Mouse (Mus musculus) MEL (cell line): ENCODE measurements around the gene Ilf2. TPM values are rescaled to one million over a fixed set of nuclear protein-coding genes. Genes with fewer than 3 reads are reported as not detected.

ENCODE experiments used
- polyA plus RNA-seq, 2 experiments: library from polyadenylated mRNA; stranded (reverse) in 1 of 2; unstranded in 1 of 2; fragments of >175 nt in 1 of 2; fragments of >200 nt in 1 of 2; gene quantifications; 2 replicates each; pipeline versions ENCODE4 v1.2.1 to v1.2.4; 2012; ENCODE audit warnings: low replicate concordance in 2 of 2, low read depth in 1 of 2; ENCODE audit not compliant: insufficient read length in 2 of 2, insufficient read depth in 1 of 2, missing spikeins in 1 of 2
- total RNA-seq: library from RNA; depleted of rRNA; stranded (reverse); fragments of 300-350 nt; gene quantifications from 2 replicates; pipeline ENCODE4 v1.2.3, GENCODE M21; 2012; rRNA removed

Ilf2 gene
- total and polyA plus RNA-seq, 3 experiments: 107 to 223 (median 175) TPM

Other genes with a start within 250 kb of the Ilf2 start
- 76.0 and 107 TPM in 2 replicates for gene Jtb, start 244.5 kb upstream of the Ilf2 start, total RNA-seq
- 100 to 1,000 TPM in 1 of 2 experiments, not detected in 1; 103 TPM for gene Jtb, start 244.5 kb upstream of the Ilf2 start, polyA plus RNA-seq
- 0.08 TPM in 1 of 2 replicates, not detected in the other for gene Creb3l4, start 232.6 kb upstream of the Ilf2 start, total RNA-seq
- gene Creb3l4, start 232.6 kb upstream of the Ilf2 start, polyA plus RNA-seq: under 1 TPM in 1 of 2 experiments, not detected in 1; 0.07 TPM
- 47.2 and 58.5 TPM in 2 replicates for gene Slc39a1, start 228.0 kb upstream of the Ilf2 start, total RNA-seq
- gene Slc39a1, start 228.0 kb upstream of the Ilf2 start, polyA plus RNA-seq: 10 to 100 TPM; 61.7 to 80.5 TPM
- gene Crtc2, start 222.0 kb upstream of the Ilf2 start, total RNA-seq: 7.1 and 7.6 TPM in 2 replicates
- 10 to 100 TPM in 1 of 2 experiments, not detected in 1; 66.9 TPM for gene Crtc2, start 222.0 kb upstream of the Ilf2 start, polyA plus RNA-seq
- 10.3 and 11.6 TPM in 2 replicates for gene Dennd4b, start 210.9 kb upstream of the Ilf2 start, total RNA-seq
- gene Dennd4b, start 210.9 kb upstream of the Ilf2 start, polyA plus RNA-seq: 10 to 100 TPM in 1 of 2 experiments, not detected in 1; 27.1 TPM
- 9.1 and 12.3 TPM in 2 replicates for gene Gatad2b, start 182.9 kb upstream of the Ilf2 start, total RNA-seq
- gene Gatad2b, start 182.9 kb upstream of the Ilf2 start, polyA plus RNA-seq: 10 to 100 TPM in 1 of 2 experiments, not detected in 1; 37.6 TPM
- 1.4 and 1.9 TPM in 2 replicates for gene Slc27a3, start 86.2 kb upstream of the Ilf2 start, total RNA-seq
- gene Slc27a3, start 86.2 kb upstream of the Ilf2 start, polyA plus RNA-seq: 1 to 10 TPM in 1 of 2 experiments, not detected in 1; 2.8 TPM
- gene Ints3, start 42.5 kb upstream of the Ilf2 start, total RNA-seq: 55.9 and 58.5 TPM in 2 replicates
- gene Ints3, start 42.5 kb upstream of the Ilf2 start, polyA plus RNA-seq: 100 to 1,000 TPM; 101 to 115 TPM
- gene Npr1, start 10.3 kb upstream of the Ilf2 start, total RNA-seq: not detected in 2 replicates
- under 1 TPM in 1 of 2 experiments, not detected in 1; 0.11 TPM for gene Npr1, start 10.3 kb upstream of the Ilf2 start, polyA plus RNA-seq
- 24.5 and 25.2 TPM in 2 replicates for gene Snapin, start 14.9 kb downstream of the Ilf2 start, total RNA-seq
- 10 to 100 TPM in 1 of 2 experiments, not detected in 1; 46.8 TPM for gene Snapin, start 14.9 kb downstream of the Ilf2 start, polyA plus RNA-seq
- 201 and 202 TPM in 2 replicates for gene Chtop, start 33.4 kb downstream of the Ilf2 start, total RNA-seq
- gene Chtop, start 33.4 kb downstream of the Ilf2 start, polyA plus RNA-seq: 100 to 1,000 TPM in 1 of 2 experiments, not detected in 1; 320 TPM
- 8.7 and 14.4 TPM in 2 replicates for gene S100a1, start 38.3 kb downstream of the Ilf2 start, total RNA-seq
- 10 to 100 TPM in 1 of 2 experiments, not detected in 1; 22.2 TPM for gene S100a1, start 38.3 kb downstream of the Ilf2 start, polyA plus RNA-seq
- gene S100a13, start 38.3 kb downstream of the Ilf2 start, total RNA-seq: 26.1 and 29.9 TPM in 2 replicates
- 10 to 100 TPM in 1 of 2 experiments, not detected in 1; 22.0 TPM for gene S100a13, start 38.3 kb downstream of the Ilf2 start, polyA plus RNA-seq
- gene S100a14, start 50.7 kb downstream of the Ilf2 start, total RNA-seq: not detected in 2 replicates
- not detected for gene S100a14, start 50.7 kb downstream of the Ilf2 start, polyA plus RNA-seq
- not detected in 2 replicates for gene S100a16, start 61.1 kb downstream of the Ilf2 start, total RNA-seq
- gene S100a16, start 61.1 kb downstream of the Ilf2 start, polyA plus RNA-seq: not detected
- 0.04 TPM in 1 of 2 replicates, not detected in the other for gene S100a3, start 84.5 kb downstream of the Ilf2 start, total RNA-seq
- under 1 TPM in 1 of 2 experiments, not detected in 1; 0.03 TPM for gene S100a3, start 84.5 kb downstream of the Ilf2 start, polyA plus RNA-seq
- gene S100a2, start 114.1 kb downstream of the Ilf2 start, total RNA-seq: not detected in 2 replicates
- gene S100a2, start 114.1 kb downstream of the Ilf2 start, polyA plus RNA-seq: not detected
- not detected in 2 replicates for gene Gm42674, start 125.8 kb downstream of the Ilf2 start, total RNA-seq
- gene Gm42674, start 125.8 kb downstream of the Ilf2 start, polyA plus RNA-seq: not detected
- 0.73 and 0.82 TPM in 2 replicates for gene S100a4, start 127.6 kb downstream of the Ilf2 start, total RNA-seq
- 1 to 10 TPM in 1 of 2 experiments, not detected in 1; 2.3 TPM for gene S100a4, start 127.6 kb downstream of the Ilf2 start, polyA plus RNA-seq
- not detected in 2 replicates for gene S100a5, start 132.4 kb downstream of the Ilf2 start, total RNA-seq
- gene S100a5, start 132.4 kb downstream of the Ilf2 start, polyA plus RNA-seq: not detected
- gene S100a6, start 136.8 kb downstream of the Ilf2 start, total RNA-seq: 0.85 and 2.1 TPM in 2 replicates
- gene S100a6, start 136.8 kb downstream of the Ilf2 start, polyA plus RNA-seq: 1 to 10 TPM in 1 of 2 experiments, not detected in 1; 4.7 TPM
- not detected in 2 replicates for gene S100a7a, start 177.9 kb downstream of the Ilf2 start, total RNA-seq
- gene S100a7a, start 177.9 kb downstream of the Ilf2 start, polyA plus RNA-seq: not detected
- gene S100a8, start 192.9 kb downstream of the Ilf2 start, total RNA-seq: not detected in 2 replicates
- gene S100a8, start 192.9 kb downstream of the Ilf2 start, polyA plus RNA-seq: not detected
- gene S100a9, start 219.6 kb downstream of the Ilf2 start, total RNA-seq: not detected in 2 replicates
- not detected for gene S100a9, start 219.6 kb downstream of the Ilf2 start, polyA plus RNA-seq